Mouse (Mus musculus): Measurements from ENCODE around the gene Inpp5d.

Inpp5d gene

DNA sequence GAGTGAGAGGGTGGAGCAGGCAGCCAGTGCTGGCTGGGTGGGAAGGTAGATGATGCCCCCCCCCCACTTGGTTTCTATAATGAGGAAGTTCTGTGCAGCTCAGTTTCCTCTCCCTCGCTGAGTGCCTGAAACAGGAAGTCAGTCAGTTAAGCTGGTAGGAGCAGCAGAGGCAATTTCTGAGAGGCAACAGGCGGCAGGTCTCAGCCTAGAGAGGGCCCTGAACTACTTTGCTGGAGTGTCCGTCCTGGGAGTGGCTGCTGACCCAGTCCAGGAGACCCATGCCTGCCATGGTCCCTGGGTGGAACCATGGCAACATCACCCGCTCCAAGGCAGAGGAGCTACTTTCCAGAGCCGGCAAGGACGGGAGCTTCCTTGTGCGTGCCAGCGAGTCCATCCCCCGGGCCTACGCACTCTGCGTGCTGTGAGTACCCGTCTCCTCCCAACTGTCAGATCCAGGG is at the start of gene Inpp5d:
Gene Inpp5d (plus strand): TSS at position 102 of the 458 bp plus-strand sequence.
- no peak for DNase-seq (ENCODE audit: low read depth, low spot score)

- no peak for DNase-seq (ENCODE audit: low read depth, low spot score)
Observed at GRCm38 (mm10) chr1:87573261-87573660, 46.9 kb upstream of the Inpp5d start.

- no peak for DNase-seq (ENCODE audit: low read depth, low spot score)
Observed at GRCm38 (mm10) chr1:87573800-87574215, 46.3 kb upstream of the Inpp5d start, which contains the start of gene Ngef. Gene Ngef (minus strand): TSS chr1:87573870.

- no peak for DNase-seq (ENCODE audit: low read depth, low spot score)
Observed at GRCm38 (mm10) chr1:87574353-87574752, 45.8 kb upstream of the Inpp5d start.

GRCm38 (mm10) chr1:87574785-87575184 is 45.3 kb upstream of the Inpp5d start:
- no peak for DNase-seq (ENCODE audit: low read depth, low spot score)

GRCm38 (mm10) chr1:87578965-87579364 is 41.1 kb upstream of the Inpp5d start:
- no peak for DNase-seq (ENCODE audit: low read depth, low spot score)

GRCm38 (mm10) chr1:87580824-87581223 is 39.3 kb upstream of the Inpp5d start:
- DNase-seq (ENCODE audit: low read depth, low spot score), result no peak

DNA sequence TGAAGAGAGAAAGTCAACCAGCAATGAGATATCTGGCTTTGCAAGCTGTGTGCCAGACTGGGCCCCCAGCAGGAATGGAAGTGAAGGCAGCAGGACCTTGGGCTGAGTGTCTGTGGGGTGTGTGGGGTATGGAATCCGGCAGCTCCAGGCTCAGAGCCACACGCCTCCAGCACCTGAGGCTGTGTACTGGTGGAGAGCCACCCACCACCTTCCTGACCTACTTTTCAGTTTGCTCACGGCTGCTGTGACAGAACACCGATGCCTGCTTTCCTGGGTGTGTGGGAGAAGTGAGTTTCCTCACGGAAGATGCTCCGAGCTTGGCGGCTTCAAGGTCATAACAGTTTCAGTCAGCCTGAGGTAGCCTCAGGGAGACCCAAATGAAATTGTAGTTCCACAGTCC is 30.9 kb upstream of the Inpp5d start:
- DNase-seq (ENCODE audit: low read depth, low spot score), result peak; percentile 81

GRCm38 (mm10) chr1:87589980-87590379 is 30.1 kb upstream of the Inpp5d start:
- no peak for DNase-seq (ENCODE audit: low read depth, low spot score)

GRCm38 (mm10) chr1:87594261-87594660 is 25.9 kb upstream of the Inpp5d start:
- peak; percentile 95 for DNase-seq (ENCODE audit: low read depth, low spot score)

DNA sequence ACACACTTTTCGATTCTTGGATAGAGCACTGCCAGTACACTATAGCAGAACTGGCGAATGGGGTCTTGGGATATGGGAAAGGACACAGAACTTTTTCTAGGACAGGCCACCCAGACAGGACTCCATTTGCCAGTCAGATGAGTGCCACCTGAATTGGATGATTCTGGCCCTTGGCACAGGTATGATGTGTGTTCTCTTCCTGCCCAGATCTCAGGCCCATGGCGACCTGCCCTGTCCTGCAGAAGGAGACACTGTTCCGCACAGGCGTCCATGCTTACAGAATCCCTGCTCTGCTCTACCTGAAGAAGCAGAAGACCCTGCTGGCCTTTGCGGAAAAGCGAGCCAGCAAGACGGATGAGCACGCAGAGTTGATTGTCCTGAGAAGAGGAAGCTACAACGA is 25.4 kb upstream of the Inpp5d start:
- no peak for DNase-seq (ENCODE audit: low read depth, low spot score)

DNA sequence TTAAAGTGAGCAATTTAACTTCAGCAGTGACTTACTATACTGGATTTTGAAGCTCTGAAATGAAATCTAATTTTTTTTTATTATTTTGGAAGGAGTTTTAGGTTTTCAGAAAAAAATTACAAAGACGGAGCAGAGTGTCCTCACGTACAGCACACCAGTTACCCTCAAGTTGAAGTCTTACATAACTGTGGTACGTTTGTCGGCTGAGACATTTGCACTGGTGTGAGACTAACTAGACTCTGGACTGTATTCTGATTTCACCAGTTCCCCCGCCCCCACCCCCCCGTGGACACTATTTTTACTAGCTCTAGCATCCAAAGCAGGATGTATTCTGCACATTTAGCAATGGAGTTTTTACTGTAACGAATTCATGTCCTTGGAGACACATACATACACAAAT is 19.6 kb upstream of the Inpp5d start:
- DNase-seq (ENCODE audit: low read depth, low spot score), result no peak

- DNase-seq (ENCODE audit: low read depth, low spot score), result no peak
Observed at GRCm38 (mm10) chr1:87601801-87602200, 18.3 kb upstream of the Inpp5d start.

GRCm38 (mm10) chr1:87603389-87603788 is 16.7 kb upstream of the Inpp5d start:
- peak; percentile 82 for DNase-seq (ENCODE audit: low read depth, low spot score)

DNA sequence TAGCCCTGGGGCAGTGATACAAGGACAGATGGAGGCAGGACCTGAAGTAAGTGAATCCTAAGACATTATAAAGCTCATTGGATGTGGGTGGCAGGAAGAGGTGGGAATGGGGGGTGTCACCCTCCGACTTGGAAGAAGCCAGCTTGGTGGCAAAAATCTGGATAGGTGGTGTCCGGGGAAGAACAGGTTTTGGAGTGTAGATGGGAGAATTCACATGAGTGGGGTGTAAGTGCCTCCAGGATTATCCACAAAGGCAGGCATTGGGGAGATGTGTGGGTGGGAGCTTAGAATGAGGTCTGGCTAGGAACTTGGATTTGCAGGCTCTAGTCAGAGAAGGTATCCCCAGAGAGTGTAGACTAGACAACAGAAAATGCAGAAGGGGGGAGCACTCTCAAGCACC is 14.8 kb upstream of the Inpp5d start:
- peak; percentile 83 for DNase-seq (ENCODE audit: low read depth, low spot score)

DNA sequence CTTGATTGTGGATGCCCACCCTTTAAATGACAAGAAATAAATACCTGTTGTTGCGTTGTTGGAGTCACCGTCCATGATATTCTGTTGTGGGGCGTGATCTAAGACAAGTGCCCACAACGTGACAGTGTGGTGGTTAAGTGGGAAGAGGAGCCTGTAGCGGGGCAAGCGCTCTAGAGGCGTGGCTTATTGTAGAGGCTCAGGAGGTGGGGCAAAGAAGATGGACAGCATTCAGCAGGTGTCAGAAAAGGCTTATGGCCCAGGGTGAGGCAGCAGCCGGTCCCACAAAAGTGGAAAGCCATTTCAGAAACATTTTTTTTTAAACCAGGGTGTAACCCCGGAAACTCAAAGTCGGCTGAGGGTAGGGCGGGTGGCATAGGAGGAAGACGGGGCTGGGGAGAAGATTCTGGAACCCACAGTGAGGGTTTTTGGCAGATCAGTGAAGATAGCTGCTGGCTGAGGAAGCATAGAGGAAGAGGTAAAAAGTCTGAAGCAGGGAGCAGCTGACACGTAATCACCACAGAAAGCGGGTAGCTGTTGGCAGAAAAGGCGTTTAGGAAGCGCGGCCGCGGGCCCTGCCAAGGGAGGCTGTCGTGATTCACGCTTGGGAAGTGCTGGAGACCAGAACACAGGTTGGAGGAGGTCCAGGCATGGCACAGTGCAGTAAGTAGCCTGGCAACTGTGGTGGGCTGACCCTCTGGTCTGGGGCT is 12.6 kb upstream of the Inpp5d start:
- DNase-seq (ENCODE audit: low read depth, low spot score), result peak; percentile 78

- DNase-seq (ENCODE audit: low read depth, low spot score), result no peak
Observed at GRCm38 (mm10) chr1:87608416-87609046, 11.6 kb upstream of the Inpp5d start.

- no peak for DNase-seq (ENCODE audit: low read depth, low spot score)
Observed at GRCm38 (mm10) chr1:87614576-87615295, 5.4 kb upstream of the Inpp5d start.

DNA sequence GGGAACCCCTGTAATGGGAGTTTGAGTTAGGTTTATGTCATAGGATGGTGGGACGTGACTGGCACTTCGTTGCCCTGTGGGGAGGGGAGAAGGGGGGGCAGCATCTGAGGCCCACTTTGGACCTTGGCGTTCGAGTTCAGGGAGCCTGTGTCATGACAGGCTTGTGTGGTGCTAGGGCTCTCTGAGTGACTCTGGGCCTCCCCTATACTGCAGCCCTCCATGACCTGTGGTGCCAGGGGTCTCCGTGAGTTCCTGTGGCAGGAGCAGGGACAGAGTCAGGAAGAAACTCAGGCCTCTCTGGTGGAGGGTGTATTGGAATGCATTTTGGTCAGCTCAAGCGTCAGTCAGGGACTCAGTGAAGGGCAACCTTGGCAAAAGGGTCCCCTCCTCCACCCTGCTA is 581 bp downstream of the Inpp5d start:
- DNase-seq (ENCODE audit: low read depth, low spot score), result no peak

- no peak for DNase-seq (ENCODE audit: low read depth, low spot score)
Observed at GRCm38 (mm10) chr1:87621146-87621857, 1.2 kb downstream of the Inpp5d start.

- DNase-seq (ENCODE audit: low read depth, low spot score), result peak; percentile 67
Observed at GRCm38 (mm10) chr1:87621858-87622279, 1.8 kb downstream of the Inpp5d start.
